Mouse (Mus musculus) mouse trophoblast stem cell (cell line): ENCODE data around the gene Rbks.

Source experiments
- in situ Hi-C, 2 experiments: fragments of 300-500 bp; cut with MseI, MboI; formaldehyde crosslinking; loops; 2 replicates in 1 of 2; 3 replicates in 1 of 2; pipeline ENCODE4 v1.15.1; 2025

Gene Rbks

DNA sequence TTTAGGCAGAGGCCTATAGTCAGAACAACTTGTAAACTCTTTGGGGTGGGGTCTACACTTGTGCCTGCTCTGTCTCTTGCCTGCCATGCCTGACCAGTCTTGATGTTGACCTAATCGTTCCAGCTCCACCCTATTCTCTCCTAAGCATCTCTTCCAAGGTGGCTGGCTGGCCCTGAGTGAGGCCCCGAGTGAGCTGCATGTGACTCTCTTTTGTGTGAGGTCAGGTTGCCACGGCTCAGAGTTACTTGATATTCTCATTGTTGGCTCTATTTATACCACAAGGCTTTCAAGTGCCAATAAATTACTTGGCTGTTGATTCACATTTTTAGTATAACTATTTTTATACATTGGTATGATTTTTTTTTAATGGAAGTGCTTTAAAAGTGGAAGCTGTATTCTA lies 70.3 kb downstream of the Rbks start:
- in situ Hi-C loops: no loop called here

- in situ Hi-C loops: no loop called here
These were observed 77.1 kb downstream of the Rbks start for GRCm38 (mm10) chr5:31620326-31620725.

GRCm38 (mm10) chr5:31614339-31615025 lies 82.9 kb downstream of the Rbks start:
- in situ Hi-C loops: no loop called here

DNA sequence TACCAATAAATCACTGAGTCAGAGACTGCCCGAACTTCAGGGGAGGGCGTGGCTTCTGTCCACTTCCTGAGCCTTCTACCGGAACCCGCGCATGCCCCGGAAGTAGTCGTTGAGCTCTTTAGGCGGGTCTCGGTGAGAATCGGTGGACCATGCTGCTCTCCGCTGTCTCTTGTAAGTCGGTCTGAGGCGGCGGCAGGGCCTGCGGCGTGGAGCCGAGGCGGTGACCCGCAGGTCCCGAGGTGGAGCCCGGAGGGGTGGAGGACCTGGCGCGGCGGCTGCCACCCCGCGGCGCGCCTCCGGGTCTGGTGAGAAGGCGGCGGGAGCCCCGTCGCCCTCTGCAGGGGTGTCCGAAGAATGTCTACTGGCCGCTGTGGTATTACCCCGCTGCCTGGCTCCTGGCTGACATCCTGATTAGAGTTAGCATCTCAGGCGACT lies 83.6 kb downstream of the Rbks start:
- in situ Hi-C loops: no loop called here

DNA sequence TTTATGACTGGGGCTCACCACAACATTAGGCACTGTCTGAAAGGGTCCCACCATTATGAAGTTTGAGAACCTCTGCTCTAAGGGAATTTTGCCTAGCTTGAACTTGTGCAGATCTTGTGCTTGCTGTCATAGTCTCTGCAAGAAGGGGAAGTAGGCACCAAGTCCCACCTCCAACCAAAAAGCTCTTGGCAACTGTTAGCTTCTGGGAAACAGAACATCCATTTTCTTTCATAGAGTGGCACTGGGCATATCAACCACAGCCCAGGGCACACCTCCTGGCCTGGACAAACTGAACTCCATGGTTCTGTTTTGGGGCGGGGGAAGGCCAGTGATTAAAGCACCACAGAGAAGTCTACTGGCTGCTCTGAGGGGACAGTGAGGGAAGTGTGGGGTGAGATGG lies 86.2 kb downstream of the Rbks start:
- in situ Hi-C loops: no loop called here

DNA sequence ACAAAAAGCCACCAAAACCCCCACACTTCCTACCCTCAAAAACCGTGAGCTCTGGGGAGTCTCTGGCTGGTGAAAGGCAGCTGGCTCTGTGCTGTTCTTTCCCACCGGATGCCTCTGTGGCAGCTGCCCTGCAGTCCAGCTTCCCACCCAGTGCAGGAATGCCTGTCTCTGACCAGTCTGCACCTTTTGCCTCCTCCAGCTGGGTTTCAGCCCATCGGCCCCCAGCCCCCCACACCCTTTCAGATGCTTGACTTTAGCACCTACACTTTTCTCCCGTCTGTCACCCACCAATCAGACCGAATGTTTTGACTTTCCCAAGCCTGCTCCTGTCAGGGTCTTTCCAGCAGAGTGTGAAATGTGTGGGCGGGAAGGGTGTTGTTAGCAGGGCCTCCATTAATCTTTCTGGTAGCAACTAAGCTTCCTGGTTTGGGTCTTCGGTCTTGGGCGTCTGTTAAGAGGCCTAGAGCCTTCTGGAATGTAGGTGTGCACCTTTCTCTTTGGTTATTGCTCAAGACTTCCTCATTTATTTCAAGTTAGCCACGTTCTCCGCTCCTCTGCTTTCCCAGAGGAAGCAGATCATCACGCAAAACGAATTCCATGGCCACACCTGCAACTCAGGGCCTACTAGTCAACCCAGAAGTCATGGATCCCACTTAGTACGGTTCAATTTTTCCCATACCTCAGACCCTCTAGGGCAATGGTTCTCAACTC lies 86.9 kb downstream of the Rbks start:
- in situ Hi-C loops: no loop called here

DNA sequence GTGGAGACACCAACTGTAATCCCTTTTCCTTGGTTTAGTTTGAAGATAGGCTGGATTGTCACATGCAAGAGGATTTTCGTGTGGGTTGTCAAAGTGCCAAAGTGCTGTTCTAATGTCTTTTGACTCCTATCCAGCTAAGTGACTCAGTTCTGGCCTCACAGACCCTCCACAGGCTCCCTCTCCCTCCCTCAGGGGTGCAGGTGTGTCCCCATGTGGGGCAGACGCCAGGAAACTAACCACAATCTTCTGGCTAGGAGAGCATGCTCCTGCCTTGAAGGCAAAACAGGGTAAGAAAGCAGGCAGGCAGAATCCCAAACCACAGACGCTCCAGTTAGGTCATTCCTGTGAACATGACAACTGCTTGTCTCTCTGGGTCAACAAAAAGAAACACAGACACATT lies 91.3 kb downstream of the Rbks start:
- in situ Hi-C loops: no loop called here

DNA sequence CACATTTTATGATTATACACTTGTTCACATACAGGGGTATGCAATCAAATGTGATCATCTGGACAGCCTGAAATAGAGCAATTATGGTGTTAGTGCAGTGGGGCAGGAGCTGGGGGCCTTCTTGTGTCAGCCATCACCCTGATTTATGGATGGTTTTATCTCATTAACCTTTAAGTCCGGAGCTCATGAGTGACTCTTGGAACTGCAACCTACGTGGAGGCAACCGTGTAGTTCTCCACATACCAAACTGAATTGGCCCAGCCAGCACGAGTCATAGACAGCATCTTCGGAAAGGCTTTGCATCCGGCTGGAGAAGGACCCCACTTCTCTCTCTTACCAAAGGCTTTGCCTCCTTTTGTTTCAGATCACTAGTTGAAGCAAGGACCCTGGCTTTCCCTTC lies 93.7 kb downstream of the Rbks start:
- in situ Hi-C loops: no loop called here

DNA sequence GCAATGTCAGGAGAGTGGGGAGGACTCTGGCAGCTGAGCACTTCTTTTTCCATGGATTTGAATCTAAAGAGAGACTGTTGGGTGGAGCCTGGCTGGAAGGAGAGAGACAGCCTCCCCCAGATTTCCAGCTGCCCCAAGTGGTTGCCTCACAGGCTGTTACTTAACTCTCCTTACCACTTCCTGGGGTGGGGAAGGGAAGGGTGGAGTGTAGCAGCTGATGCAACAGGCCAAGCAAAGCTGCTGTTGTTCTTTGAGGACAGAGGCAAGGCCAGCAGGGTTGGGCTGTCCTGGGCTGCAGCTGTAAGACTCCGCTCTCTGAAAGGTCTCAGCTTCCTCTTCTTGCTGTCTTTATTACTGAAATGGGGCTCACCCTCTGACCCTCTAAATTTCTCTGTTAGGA lies 95.0 kb downstream of the Rbks start:
- in situ Hi-C loops: no loop called here

DNA sequence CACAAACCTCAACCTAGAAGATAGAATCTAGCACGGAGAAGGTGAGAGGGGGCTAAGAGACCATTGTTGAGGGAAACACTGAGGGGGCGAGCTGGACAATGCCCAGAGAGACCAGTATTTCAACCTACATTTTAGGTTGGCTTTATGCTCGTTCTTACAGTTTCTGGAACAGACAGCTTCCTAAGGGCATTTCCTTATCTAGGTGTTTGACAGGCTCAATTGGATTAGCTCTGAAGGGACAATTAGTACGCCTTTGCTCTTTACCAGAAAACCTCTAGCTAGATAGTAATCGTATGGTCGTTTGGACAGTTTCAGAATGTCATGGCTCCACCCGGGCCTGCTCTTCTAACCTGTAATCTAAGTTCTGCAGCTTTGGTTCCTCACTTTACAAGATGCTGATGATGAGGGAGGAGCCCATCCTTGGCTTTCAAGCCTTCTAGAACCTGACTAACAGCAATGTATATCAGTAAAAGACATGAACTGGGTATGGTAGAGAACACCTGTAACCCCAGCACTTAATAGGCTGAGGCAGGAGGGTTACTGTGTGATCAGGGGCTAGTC lies 96.2 kb downstream of the Rbks start:
- in situ Hi-C loops: no loop called here

DNA sequence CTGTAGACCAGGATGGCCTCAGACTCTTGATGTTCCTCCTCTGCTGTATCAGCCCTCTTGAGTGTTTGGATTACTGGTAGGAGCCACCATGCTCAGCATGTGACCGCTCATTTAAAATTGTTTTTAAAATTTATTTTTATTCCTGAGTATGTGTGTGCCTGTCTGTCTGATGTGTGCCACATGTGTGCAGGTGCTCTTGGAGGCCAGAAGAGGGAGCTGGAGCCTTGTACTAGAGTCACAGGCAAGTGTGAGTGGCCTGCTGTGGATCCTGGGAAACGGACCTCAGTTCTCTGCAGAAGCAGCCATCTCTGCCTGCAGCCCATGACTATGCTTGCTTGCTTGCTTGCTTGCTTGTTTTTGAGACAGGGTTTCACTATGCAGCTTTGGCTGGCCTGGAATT lies 98.3 kb downstream of the Rbks start:
- in situ Hi-C loops: loop anchor here (5.0 to 25.0 kb wide), 2 partner anchors 303 to 588 kb away; no protein-coding TSS in a partner anchor

DNA sequence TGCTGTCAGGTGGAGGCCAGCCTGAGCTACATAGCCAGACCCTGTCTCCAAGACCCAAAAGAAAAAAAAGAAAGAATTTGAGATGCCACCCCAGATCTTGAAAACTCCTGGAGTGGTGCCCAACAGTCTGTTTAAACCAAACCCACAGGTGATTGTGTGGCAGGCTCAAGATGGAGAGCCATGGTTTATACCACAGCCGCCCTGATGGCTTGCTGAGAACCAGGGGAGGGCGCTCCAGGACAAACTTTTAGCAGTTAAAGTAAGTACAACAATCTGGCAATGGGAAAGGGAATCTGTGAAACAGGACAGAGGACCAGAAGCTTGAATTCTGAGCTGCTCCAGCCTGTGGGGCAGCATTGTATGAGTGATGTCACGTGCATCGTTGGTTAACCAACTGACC lies 98.8 kb downstream of the Rbks start:
- in situ Hi-C loops: loop anchor here (5.0 to 25.0 kb wide), 2 partner anchors 304 to 589 kb away; no protein-coding TSS in a partner anchor

DNA sequence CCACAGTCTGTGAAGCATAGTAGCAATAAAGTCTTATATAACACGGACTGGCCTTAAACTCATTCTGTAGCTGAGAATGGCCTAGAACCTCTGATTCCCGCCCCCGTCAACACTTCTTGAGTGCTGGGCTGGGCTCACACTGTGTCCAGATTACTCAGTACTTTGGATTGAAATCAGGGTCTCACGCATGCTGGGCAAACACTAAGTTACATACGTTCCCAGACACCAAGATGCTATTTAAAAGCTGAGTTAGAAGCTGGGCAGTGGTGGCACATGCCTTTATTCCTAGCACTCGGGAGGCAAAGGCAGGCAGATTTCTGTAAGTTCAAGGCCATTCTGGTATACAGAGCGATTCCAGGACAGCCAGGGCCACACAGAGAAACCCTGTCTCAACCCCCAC lies 99.3 kb downstream of the Rbks start:
- in situ Hi-C loops: loop anchor here (5.0 to 25.0 kb wide), 2 partner anchors 304 to 589 kb away; no protein-coding TSS in a partner anchor

DNA sequence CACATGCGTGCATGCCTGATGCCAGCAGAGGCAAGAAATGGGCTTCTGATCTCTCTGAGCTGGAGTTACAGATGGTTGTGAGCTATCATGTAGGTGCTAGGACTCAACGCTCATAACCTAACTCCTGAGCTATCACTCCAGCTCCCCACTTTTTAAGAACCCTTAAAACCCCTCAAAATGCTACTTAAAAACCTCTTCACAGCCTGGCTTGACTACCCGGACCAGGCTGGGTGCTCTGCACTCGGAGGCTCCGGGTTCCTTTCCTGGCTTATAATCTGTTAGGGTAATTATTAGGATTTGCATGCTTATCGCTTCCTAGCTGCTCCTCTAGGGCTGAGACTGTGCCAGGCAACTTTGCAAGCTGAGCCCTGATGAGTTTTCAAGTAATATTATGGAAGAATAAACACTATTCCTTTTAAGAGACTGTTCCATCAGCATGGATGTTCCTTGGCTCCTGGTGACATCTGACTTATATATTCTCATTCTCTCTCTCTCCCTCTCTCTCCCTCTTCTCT lies 99.9 kb downstream of the Rbks start:
- in situ Hi-C loops: loop anchor here (5.0 to 25.0 kb wide), 2 partner anchors 305 to 590 kb away; no protein-coding TSS in a partner anchor

GRCm38 (mm10) chr5:31596481-31597429 lies 100.7 kb downstream of the Rbks start, which contains the start of gene Mrpl33:
Gene Mrpl33 (plus strand): TSS chr5:31596935.
- in situ Hi-C loops: loop anchor here (5.0 to 25.0 kb wide), 2 partner anchors 306 to 591 kb away; no protein-coding TSS in a partner anchor

- in situ Hi-C loops: loop anchor here (5.0 to 25.0 kb wide), 2 partner anchors 306 to 591 kb away; no protein-coding TSS in a partner anchor
These were observed 101.6 kb downstream of the Rbks start for GRCm38 (mm10) chr5:31595868-31596267.

DNA sequence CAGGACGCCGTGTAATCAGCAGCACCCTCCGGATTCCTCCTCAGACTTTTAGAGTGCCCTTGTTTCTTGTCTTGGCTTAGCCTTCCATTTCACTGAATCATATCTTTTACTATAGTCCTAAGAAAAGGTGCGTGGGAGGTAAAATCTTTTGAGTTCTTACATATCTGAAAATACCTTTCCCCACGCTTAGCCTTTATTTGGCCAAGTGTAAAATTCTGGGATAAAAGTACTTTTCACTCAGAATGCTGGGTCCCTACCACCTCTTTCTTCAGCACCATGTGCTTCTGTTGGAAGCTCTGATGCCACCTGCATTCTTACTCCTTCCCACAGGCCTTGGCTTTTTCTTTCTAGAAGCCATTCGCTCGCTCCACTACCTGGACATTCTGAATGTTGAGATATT lies 106.3 kb downstream of the Rbks start:
- in situ Hi-C loops: loop anchor here in 1 of 2 experiments (25.0 kb wide), 1 partner anchor 596 kb away; no protein-coding TSS in a partner anchor

- in situ Hi-C loops: loop anchor here in 1 of 2 experiments (25.0 kb wide), 1 partner anchor 597 kb away; no protein-coding TSS in a partner anchor
These were observed 107.6 kb downstream of the Rbks start for GRCm38 (mm10) chr5:31589711-31590319.

DNA sequence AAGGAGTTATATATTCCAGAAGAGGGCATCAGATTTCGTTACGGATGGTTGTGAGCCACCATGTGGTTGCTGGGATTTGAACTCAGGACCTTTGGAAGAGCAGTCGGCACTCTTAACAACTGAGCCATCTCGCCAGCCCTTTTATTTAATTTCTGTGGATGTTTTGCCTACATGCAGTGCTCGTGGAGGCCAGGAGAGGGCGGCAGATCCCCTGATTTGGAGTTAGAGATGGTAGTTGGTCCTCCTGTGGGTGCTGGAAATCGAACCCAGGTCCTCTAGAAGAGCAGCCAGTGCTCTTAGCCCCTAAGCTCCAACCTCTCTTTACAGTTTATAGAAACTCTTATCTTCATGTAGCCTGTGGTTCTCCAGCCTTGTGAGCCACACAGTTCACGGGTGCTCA lies 108.8 kb downstream of the Rbks start:
- in situ Hi-C loops: loop anchor here in 1 of 2 experiments (25.0 kb wide), 1 partner anchor 599 kb away; no protein-coding TSS in a partner anchor

DNA sequence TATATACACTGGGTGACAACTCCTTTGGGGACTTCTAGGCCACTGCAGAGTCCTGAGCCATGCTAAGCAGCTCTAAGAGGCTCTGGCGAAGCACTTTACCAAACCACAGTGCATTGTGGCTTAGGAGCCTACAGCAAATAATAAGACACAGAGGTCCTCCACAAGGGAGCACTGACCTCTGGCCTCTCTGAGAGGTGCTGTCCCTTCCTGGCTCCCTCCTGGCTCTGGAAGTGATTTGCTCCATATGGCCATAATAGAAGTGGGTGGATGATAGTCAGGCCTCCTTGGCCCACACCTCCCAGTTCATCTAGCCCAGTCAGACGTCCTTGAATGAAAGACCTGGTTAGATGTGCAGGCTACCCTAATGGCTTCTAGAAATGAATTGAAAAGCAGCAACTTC lies 109.4 kb downstream of the Rbks start:
- in situ Hi-C loops: loop anchor here in 1 of 2 experiments (25.0 kb wide), 1 partner anchor 599 kb away; no protein-coding TSS in a partner anchor
